Mouse (Mus musculus) T-helper 2 cell (primary cell): ENCODE measurements around the gene Nr1h3.

Experiments
- in situ Hi-C: fragments of 300-600 bp; cut with MboI, MseI; formaldehyde crosslinking; loops from one replicate; pipeline ENCODE4 v1.15.1; 2025; ENCODE audit warnings: high pct_unique_total_duplicates

Gene Nr1h3

GRCm38 (mm10) chr2:91186208-91186607 is 16.4 kb downstream of the Nr1h3 start:
- in situ Hi-C loops = no loop called here

DNA sequence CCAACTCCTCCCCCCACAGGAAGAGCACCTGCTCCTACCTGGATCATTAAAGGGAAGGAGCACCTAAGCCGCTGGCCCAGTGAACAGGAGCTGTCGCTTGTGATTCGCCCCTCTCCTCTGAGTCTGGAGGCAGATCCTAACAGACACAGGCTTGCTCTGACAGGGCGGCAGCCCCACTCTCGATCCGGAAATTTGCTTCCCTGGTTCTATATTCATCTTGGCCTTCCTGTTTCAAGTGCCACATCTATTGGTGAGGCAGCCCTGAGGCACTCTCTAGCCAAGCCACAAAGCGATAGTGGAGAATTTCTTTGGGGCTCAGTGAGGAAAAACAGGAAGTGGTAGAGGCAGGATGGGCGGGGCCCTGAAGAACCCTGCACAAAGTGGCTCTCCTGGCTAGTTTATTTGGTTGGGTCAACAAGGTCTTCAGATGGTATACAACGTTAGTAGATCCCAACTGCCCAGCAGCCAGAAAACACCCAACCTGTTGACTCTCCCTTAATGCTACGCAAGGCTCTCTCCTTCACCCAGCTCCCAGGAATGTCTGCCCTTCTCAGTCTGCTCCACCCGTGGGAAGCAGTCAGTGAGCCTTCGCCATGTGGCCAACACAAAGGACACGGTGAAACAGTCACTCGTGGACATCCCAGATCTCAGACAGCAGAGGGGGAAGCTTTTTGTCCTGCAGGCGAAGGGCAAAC is 18.8 kb downstream of the Nr1h3 start, which contains the start of gene Madd:
Gene Madd, minus strand, starts transcription at position 127 of the 695 bp plus-strand sequence.
- in situ Hi-C loops = no loop called here

- in situ Hi-C loops = no loop called here
Measured at GRCm38 (mm10) chr2:91183148-91183513, 19.5 kb downstream of the Nr1h3 start.

DNA sequence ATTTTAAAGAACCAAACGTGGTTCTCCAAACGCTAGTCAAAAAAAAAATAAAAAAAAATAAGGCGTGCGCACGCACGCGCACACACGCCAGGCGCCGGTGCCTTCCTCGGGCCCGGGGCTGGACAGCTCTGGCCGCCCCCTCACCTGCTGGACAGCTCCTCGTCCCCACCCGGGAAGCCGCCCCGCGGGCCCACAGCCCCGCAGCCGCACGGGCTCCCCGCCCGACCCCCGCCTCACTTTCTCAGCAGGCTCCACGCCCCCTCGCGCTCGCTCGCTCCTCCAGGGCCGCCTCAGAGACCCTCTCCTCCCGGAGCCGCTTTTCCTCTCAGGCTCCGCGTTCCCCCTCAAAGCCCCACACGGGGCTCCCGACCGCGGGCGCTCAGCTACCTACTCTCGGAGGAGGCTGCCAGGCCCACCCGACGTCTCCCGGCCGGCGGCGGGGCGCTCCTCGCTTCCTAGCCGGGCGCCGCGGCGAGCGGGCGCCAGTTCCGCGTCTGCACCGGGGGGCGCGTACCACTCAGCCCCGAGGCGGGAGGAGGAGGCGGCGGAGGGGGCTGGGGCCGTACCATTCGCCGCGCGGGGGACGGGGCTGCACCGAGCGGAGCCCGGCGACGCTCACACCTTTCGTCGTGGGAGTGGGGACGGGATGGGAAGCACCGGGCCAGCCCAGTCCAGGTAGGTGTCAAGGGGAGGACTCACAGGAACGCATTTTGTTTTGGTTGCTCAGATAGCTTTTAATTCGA is 20.1 kb downstream of the Nr1h3 start:
- in situ Hi-C loops = no loop called here

DNA sequence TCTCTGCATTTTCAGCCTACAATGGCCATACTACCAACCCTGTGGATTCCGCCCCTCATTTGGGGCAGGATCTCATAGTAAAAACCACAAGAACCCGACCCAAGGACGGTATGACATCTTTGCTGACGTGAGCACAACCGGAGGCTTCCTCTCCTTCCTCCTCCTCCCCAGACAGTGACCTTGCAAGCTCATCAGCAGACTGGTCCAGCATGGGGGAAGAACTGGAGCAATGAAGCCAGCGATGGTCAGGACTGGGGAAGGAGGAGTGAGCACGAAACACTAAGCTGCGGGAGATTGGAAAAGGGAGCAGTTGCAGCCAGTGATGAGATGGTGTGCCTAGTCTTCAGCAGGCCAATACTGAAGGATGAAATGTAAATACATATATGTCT is 20.6 kb downstream of the Nr1h3 start:
- in situ Hi-C loops = no loop called here

DNA sequence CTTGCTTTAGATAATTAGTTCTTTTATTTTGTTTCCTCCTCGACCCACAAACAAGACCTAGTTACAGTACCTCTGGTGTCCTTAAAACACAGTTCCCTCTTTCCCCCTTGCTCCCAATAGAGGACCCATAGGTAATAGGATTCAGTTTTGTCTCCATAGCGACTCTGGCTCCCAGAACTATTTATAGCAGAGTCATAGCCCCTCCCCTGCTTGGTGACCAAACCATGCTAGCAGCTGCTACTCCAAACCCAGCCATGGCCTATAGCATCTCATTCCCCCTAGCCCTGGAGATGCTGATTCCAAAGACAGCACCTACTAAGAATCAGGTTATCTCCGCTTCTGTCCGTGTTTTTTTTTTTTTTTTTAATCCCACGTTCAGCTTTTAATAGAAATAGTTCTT is 21.9 kb downstream of the Nr1h3 start:
- in situ Hi-C loops = no loop called here

- in situ Hi-C loops = no loop called here
Measured at GRCm38 (mm10) chr2:91179825-91180224, 22.8 kb downstream of the Nr1h3 start.

GRCm38 (mm10) chr2:91176234-91176633 is 26.4 kb downstream of the Nr1h3 start:
- in situ Hi-C loops = no loop called here

DNA sequence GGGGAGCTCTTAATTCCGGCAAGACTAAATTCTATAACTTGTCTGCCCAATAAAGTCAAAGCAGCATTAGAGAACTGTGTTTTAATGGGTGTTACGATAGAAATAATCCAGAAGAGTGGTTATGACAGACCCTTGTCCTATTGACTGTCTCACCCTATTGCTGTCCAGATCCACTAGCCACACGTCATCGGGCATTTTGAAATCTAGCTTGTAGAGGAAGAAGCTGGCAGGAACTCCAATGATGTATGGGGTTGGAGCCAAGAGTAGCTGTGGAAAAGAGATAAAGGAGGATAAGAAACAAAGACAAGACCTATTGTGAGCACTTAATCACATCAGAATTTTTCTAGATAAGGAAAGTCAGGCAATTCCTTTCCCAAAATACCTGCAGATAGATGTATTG is 27.1 kb downstream of the Nr1h3 start:
- in situ Hi-C loops = no loop called here

DNA sequence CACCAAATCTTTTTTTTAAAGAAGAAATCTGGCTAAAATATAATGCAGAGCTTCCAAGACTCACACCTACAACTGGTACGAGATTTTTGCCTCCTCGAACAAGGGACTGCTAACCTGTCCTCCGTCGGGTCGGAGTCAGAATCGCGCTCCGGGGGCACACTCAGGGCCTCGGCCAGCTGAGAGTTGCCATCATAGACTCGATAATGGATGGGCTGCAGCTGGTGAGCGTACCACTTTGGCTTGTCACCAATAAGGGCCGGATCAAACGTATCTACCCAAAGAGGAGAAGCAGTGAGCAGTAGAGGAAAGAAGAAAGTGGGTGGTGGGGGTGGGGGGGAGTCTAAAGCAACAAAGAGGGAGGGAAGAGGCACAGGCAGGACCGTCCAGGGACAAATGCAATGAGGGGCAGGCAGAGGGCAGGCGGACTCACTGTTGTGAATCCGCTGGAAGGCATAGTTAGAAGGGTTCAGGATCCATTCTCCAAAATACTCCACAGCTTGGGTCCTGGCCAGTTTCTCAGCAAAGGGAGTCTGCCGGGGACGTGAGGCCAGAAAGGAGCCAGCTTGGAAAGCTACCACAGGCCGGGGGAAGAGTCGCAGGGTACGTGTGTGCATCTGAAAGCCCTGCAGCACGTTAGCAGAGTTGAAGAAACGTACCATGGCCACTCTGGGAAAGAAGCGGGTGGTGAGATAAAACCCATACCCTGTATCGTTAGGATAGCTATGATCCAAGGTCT is 32.9 kb downstream of the Nr1h3 start:
- in situ Hi-C loops = no loop called here

GRCm38 (mm10) chr2:91167629-91168028 is 35.0 kb downstream of the Nr1h3 start:
- in situ Hi-C loops = no loop called here

DNA sequence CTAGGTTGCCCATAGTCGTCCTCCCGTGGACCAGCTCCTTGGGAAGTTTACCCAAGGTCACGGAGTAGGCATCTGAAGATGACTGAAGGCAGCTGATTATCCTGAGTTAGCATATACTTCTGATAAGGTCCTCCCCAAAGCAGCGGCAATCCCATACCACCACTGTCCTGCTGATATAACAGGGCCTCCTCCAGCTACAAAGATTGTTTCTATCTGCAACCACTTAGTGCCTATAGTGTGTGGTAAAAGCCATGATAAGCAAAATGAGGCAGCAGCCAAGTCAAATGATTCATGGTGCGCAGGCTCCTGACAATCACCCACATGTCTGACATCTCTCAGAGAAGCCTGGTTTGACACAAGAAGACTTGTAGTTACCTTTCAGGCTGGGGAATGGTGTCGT is 37.6 kb downstream of the Nr1h3 start:
- in situ Hi-C loops = no loop called here

- in situ Hi-C loops = no loop called here
Measured at GRCm38 (mm10) chr2:91163532-91163931, 39.1 kb downstream of the Nr1h3 start.

- in situ Hi-C loops = no loop called here
Measured at GRCm38 (mm10) chr2:91162952-91163351, 39.7 kb downstream of the Nr1h3 start.

DNA sequence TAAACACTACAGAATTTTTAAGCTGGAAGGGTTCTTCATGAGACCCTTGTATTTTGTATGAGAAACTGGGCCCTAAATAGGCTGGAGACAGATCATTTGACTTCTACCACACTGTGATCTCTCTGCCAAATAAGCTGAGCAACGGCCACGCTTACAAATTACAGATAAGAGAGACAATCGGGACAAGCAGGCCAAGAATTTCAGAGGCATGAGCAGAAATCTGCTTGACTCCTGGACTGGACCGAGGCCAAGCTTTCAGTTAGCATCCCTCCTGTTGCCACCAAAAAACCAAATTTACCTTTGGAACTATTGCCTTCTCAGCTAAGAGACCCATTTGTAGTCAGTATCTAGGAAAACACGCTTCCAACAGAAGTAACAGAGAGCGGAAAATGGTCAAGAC is 42.0 kb downstream of the Nr1h3 start:
- in situ Hi-C loops = no loop called here

GRCm38 (mm10) chr2:91157002-91157752 is 45.5 kb downstream of the Nr1h3 start:
- in situ Hi-C loops = loop anchor here (10.0 kb wide), 1 partner anchor 428 kb away; no protein-coding TSS in a partner anchor

DNA sequence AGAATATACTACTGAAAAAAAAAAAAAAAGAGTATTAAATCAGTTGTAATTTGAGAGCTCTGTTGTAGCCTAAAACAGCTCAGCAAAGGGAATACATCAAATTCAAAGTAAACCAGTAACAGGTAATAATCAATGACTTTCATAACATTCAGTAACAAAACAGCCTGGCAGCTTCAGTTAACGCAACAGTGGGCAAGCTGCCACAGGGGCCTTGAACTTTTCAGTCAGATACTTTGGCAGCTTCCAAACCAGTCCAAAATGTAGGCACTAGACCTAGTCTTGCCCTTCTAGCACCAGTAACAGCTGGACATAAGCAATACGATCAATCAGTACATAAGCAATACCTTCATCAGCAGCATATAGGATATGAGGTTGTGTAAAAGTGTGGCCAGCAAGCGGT is 48.5 kb downstream of the Nr1h3 start:
- in situ Hi-C loops = loop anchor here (10.0 kb wide), 1 partner anchor 431 kb away; no protein-coding TSS in a partner anchor

- in situ Hi-C loops = loop anchor here (10.0 kb wide), 1 partner anchor 432 kb away; no protein-coding TSS in a partner anchor
Measured at GRCm38 (mm10) chr2:91152885-91153377, 49.7 kb downstream of the Nr1h3 start.

DNA sequence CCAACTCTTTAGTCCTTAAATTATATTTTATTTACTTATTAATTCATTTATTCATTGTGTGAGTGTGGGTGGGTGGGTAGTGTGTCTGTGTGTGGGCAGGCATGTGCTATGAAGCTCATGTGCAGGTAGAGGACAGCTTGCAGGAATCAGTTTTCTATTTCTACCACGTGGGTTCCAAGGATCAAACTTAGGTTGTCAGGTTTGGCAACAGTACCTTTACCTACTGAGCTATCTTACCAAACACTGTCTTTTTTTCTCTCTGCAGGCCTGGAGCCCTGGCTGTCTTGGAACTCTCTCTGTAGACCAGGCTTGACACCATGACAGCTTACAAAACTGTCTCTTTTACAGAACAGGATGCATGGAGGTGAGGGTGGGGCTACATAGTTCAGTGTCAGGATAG is 51.3 kb downstream of the Nr1h3 start:
- in situ Hi-C loops = loop anchor here (10.0 kb wide), 1 partner anchor 433 kb away; no protein-coding TSS in a partner anchor

DNA sequence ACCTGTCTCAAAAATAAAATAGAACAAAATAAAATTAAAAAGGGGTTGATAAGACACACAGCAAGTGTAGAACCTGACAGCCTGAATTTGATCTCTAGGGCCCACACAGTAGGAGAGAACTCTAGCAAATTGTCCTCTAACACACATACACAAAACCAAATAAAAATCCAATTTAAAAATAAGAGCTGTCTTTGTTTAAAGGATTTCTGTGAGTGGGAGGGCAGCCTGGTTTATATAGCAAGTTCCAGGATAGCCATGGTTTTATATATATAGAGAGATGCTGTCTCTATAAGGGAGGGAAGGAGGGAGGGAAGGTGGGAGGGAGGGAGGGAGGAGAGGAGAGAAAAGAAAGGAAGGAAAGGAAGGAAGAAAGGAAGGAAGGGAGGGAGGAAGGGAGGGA is 54.5 kb downstream of the Nr1h3 start:
- in situ Hi-C loops = no loop called here

- in situ Hi-C loops = no loop called here
Measured at GRCm38 (mm10) chr2:91143401-91143800, 59.2 kb downstream of the Nr1h3 start.
